Mouse (Mus musculus) olfactory bulb, adult 2 months (tissue): ENCODE measurements around the gene Nfatc2. TPM values are rescaled to one million over a fixed set of nuclear protein-coding genes. Genes with fewer than 3 reads are reported as not detected.

Experiments
- H3K27ac ChIP-seq: fragments of 200-500 bp; 2 replicates; pipeline ENCODE4 v1.5.1; 2012; ENCODE audit warnings: low read depth, low read length; ENCODE audit not compliant: insufficient read depth
- H3K4me1 ChIP-seq: fragments of 200-500 bp; 2 replicates; pipeline ENCODE4 v1.6.1; 2012; ENCODE audit warnings: low read length; ENCODE audit not compliant: control insufficient read depth, insufficient read depth
- H3K4me3 ChIP-seq: fragments of 200-500 bp; 2 replicates; pipeline ENCODE4 v1.5.1; 2012; ENCODE audit warnings: mild to moderate bottlenecking, low read depth, low read length, moderate library complexity; ENCODE audit not compliant: insufficient read depth
- CTCF ChIP-seq: fragments of 200-500 bp; IDR thresholded peaks from 2 replicates; pipeline ENCODE4 v1.5.1; 2012; ENCODE audit warnings: low read depth, mild to moderate bottlenecking, low read length, moderate library complexity; ENCODE audit not compliant: insufficient read depth
- POLR2A ChIP-seq: fragments of 200-500 bp; IDR thresholded peaks from 2 replicates; pipeline ENCODE4 v1.6.1; 2012; ENCODE audit warnings: mild to moderate bottlenecking, low read depth, low read length, moderate library complexity; ENCODE audit not compliant: insufficient read depth
- WGBS: fragments of 180-500 bp; shearing (Covaris S2); methylation state at CpG from one replicate; pipeline ENCODE4 v1.1.7; 2018; 5-methylcytosine and 5-hydroxymethylcytosine counted together
- polyA plus RNA-seq: library from polyadenylated mRNA; stranded (reverse); fragments of >200 nt; gene quantifications from 2 replicates; pipeline ENCODE4 v1.2.4, GENCODE M21; 2012; ENCODE audit warnings: low replicate concordance; ENCODE audit not compliant: missing spikeins, insufficient read depth, insufficient read length

Gene Nfatc2
- polyA plus RNA-seq, 1 experiment: not detected

GRCm38 (mm10) chr2:168613092-168613880 lies 11.8 kb upstream of the Nfatc2 start:
- 72% methylated on average over 13 of the region's 13 CpGs for WGBS
- no peak for TF ChIP-seq POLR2A
- TF ChIP-seq CTCF: no peak

DNA sequence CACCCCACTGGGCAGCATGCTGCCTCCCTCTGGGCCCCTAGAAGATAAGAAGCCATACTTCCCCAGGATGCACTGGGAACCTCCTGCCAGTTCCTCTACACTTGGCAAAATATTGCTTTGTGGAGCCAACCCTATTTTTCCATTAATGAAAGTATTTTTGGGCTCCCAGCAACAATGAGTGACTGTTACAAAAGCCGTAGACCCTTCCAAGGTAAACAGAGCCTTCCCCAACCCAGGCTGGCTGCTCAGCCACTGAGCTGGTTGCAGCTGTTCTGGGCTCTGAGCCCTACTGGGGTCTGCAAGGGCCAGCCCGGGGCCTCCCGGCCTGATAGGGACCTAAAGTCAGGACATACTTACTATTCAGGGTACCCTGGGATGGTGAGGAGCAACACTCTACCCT lies 9.5 kb upstream of the Nfatc2 start:
- WGBS: 74% methylated on average over 3 of the region's 3 CpGs
- Histone ChIP-seq H3K4me3 (no peak overlapping the region), H3K4me1 (peaks cover 46% of the 10 kb centered on the region), H3K27ac (no peak overlapping the region)
- TF ChIP-seq POLR2A (no peak), CTCF (no peak)

More at GRCm38 (mm10) chr2:168613092-168613880, 11.8 kb upstream of the Nfatc2 start:
- Histone ChIP-seq H3K4me3 (no peak overlapping the region), H3K4me1 (peaks cover 25% of the 10 kb centered on the region), H3K27ac (no peak overlapping the region)

- Histone ChIP-seq H3K27ac (no peak overlapping the region), H3K4me3 (no peak overlapping the region), H3K4me1 (peaks cover 53% of the 10 kb centered on the region)
- WGBS: 43% methylated on average over 6 of the region's 6 CpGs
- TF ChIP-seq POLR2A (no peak), CTCF (no peak)
Measured at GRCm38 (mm10) chr2:168609653-168610248, 8.3 kb upstream of the Nfatc2 start.

GRCm38 (mm10) chr2:168608125-168608564 lies 6.7 kb upstream of the Nfatc2 start:
- TF ChIP-seq CTCF (no peak), POLR2A (no peak)
- 44% methylated on average over 9 of the region's 9 CpGs for WGBS
- H3K4me1 ChIP-seq: peaks cover 61% of the 10 kb centered on the region

GRCm38 (mm10) chr2:168604655-168605070 lies 3.2 kb upstream of the Nfatc2 start:
- WGBS: 26% methylated on average over 16 of the region's 16 CpGs
- no peak overlapping the region for H3K27ac ChIP-seq
- no peak overlapping the region for H3K4me3 ChIP-seq
- TF ChIP-seq CTCF (no peak), POLR2A (no peak)
- peaks cover 68% of the 10 kb centered on the region for H3K4me1 ChIP-seq

More at GRCm38 (mm10) chr2:168608125-168608564, 6.7 kb upstream of the Nfatc2 start:
- Histone ChIP-seq H3K27ac (no peak overlapping the region; the same call in 1 of the 2 replicates), H3K4me3 (no peak overlapping the region)

GRCm38 (mm10) chr2:168602387-168602741 lies 907 bp upstream of the Nfatc2 start:
- TF ChIP-seq CTCF (no peak), POLR2A (no peak)
- H3K4me1 ChIP-seq: peaks cover 50% of the 10 kb centered on the region
- WGBS: 26% methylated on average over 12 of the region's 12 CpGs

GRCm38 (mm10) chr2:168600750-168601490 lies 537 bp downstream of the Nfatc2 start:
- peak overlapping the region; percentile 45 for H3K4me3 ChIP-seq
- no peak overlapping the region for H3K27ac ChIP-seq
- H3K4me1 ChIP-seq: peaks cover 38% of the 10 kb centered on the region
- no peak for TF ChIP-seq CTCF
- no peak for TF ChIP-seq POLR2A
- WGBS: 2% methylated on average over 32 of the region's 32 CpGs

More at GRCm38 (mm10) chr2:168602387-168602741, 907 bp upstream of the Nfatc2 start:
- H3K27ac ChIP-seq: no peak overlapping the region
- H3K4me3 ChIP-seq: no peak overlapping the region

- H3K27ac ChIP-seq: no peak overlapping the region
Measured at GRCm38 (mm10) chr2:168595693-168596092, 5.8 kb downstream of the Nfatc2 start.

DNA sequence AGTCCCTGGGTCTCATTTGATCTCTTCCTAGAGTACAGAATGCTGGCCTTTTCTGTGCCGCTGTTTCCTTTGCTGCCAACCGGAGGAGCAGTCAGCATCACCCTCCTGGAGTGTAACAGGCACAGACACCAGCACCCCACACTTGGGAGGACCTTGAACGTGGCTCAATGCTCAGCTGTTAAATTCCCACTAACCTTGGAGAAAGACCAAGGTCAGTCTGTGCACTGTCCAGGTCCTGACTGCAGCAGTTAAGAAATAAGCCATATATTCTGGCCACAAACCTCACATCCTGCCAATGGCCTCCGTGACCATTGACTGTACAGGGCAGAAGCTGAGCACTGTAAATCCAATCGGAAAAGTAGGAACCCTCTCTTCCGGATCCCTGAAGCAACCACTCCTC lies 7.8 kb downstream of the Nfatc2 start:
- peaks cover 21% of the 10 kb centered on the region for H3K4me1 ChIP-seq
- no peak overlapping the region for H3K27ac ChIP-seq
- H3K4me3 ChIP-seq: no peak overlapping the region
- 93% methylated on average over 6 of the region's 6 CpGs for WGBS
- TF ChIP-seq CTCF: no peak
- TF ChIP-seq POLR2A: no peak

More at GRCm38 (mm10) chr2:168595693-168596092, 5.8 kb downstream of the Nfatc2 start:
- 85% methylated on average over 7 of the region's 7 CpGs for WGBS
- TF ChIP-seq CTCF (no peak), POLR2A (no peak)
- Histone ChIP-seq H3K4me3 (no peak overlapping the region), H3K4me1 (peaks cover 3% of the 10 kb centered on the region)
